Mouse (Mus musculus): ENCODE results near the gene Crisp2.
"Not testable (repeated sequence)": the region's sequence is repeated elsewhere in the genome, so short reads cannot be mapped to it uniquely, and the experiment has no call there.

Crisp2 gene

DNA sequence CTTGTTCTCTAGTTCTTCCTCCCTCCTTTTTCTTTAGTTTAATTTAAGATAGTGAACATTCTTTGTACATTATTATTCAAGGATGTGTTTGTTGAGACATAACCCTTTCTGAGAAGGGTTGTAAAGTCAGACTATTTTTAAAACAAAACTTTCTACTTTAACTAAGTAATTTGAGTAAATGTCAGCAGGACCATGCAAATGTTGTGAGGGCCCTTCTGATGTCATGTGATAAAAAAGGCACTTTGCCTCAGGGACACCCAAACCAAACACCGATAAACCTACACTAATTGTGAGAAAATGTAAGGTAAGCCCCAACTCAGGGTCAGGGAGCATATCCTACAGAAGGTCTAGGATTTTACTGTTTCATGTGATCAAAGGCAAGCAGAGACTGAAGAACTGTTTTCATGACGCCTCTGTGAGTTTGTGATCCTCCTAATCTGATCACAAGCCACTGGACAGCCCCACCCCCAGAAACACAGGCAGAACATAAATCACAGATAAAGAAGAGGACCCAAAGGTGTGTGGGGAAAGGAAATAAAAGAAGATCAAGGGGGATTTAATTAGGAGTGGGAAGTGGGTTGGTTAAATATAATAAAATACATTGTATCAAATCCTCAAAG lies at the start of gene Crisp2:
Gene Crisp2 (minus strand): TSS at position 51 of the 620 bp plus-strand sequence.
- DNase-seq (ENCODE audit: low read depth in 1 of 2, low spot score in 2 of 2): no peak

DNA sequence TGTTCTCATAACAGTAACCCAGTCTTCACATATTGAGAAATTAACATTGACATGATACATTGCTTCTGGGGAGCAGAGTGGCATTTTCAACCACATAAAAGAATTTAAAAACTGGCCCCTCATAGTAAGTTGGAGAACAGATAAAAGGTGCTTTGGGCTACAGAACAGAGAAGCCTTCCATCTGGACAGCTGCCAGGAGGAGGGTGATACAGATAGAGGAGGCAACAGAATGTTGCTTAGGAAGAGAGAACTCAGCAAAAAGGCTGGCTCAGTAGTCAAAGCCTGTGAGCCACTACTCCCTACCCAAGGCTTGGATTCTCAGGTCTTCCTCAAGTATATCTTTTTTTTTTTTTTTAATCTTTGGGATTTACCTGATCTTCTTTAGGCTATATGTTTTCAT lies 48.3 kb upstream of the Crisp2 start:
- no peak for DNase-seq (ENCODE audit: low read depth in 1 of 2, low spot score in 2 of 2)

DNA sequence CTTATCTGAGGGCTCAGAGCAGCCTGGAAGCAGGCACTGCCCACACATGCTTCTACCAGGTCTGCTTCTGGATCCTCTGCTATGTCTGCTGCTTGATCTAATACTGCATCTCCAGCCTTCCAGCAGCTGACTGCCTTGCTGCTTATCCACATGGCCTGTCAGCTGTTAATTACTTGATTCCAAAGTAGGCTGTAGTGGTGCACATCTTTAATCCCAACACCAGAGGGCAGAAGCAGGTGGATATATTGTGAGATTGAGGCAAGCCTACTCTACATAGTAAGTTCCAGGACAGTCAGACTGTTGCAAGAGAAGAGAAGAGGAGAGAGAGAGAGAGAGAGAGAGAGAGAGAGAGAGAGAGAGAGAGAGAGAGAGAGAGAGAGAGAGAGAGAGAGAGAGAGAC lies 30.5 kb upstream of the Crisp2 start:
- no peak for DNase-seq (ENCODE audit: low read depth in 1 of 2, low spot score in 2 of 2)

DNA sequence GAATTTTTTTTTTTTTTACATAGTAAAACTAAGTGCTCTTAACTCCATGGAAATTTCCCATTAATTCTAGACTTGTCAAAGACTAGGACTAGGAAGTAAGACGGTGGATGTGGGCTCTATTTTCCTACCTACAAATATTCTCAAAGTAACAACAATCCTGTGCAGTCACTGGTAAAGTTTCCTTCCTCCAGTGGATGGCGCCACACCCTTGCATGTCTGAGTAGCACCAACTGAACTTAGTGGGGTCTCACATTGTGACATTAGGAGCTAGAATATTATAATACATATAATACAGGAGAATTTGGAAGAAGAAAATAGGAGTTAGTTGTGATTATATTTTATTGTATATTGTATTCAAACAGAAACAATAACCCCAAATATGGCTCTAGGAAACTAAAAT lies 25.1 kb upstream of the Crisp2 start:
- DNase-seq (ENCODE audit: low read depth in 1 of 2, low spot score in 2 of 2): no peak

DNA sequence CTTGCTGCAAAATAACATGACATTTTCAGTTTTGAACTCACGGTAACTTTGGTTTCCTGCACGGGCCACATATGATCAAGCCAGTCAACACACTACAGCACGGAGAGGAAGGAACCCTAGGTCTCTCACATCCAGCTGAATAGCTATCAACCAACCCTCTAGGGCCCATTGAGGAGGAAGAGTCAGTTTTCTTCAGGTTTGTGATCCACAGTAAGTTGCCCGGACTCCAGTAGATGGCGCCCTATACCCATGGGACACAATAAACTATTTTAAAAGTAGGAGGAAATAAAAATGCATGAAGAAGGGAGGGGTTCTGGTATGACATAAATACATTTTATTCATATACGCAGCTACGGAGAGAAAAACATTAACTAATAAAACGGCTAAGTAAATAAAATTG lies 17.7 kb upstream of the Crisp2 start:
- DNase-seq (ENCODE audit: low read depth in 1 of 2, low spot score in 2 of 2): peak in 1 of 2 experiments; percentile 9

DNA sequence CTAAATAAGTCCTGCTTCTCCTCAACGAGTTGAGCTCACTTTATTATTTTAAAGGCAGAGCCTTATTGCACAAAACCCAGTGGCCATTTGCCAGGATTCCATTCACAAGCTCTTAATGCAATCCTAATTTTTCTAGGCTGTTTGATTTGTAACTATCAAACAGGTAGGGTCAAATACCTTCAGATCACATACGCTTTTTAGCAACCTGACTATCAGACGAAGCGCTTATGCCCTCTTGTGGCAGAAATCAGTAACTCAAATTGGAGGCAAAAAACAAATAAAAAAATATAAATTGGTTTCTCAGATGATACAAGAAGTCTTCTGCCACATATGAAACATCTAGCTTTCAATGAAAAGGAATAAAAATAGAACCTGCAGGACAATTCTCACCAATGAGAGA lies 17.0 kb upstream of the Crisp2 start:
- no peak for DNase-seq (ENCODE audit: low read depth in 1 of 2, low spot score in 2 of 2)

DNA sequence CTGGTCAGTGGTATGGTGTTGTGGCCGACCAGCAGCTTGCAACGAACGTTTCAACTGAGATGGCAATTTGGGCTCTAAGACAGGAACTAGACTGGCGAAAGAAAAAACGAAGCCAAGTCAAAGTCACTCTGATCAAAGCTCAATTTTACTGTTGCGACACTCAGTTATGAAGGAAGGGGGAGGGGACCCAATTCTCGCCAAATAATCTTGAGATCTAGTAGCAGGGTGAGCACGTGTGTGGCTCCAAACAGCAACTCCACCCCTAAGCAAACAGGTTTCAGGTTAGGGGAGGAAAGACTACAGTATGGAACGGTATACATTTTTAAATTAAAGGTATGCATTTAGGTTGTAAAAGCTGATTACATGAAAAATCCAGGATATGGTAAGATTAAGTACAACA lies 14.7 kb upstream of the Crisp2 start:
- DNase-seq (ENCODE audit: low read depth in 1 of 2, low spot score in 2 of 2): no peak

DNA sequence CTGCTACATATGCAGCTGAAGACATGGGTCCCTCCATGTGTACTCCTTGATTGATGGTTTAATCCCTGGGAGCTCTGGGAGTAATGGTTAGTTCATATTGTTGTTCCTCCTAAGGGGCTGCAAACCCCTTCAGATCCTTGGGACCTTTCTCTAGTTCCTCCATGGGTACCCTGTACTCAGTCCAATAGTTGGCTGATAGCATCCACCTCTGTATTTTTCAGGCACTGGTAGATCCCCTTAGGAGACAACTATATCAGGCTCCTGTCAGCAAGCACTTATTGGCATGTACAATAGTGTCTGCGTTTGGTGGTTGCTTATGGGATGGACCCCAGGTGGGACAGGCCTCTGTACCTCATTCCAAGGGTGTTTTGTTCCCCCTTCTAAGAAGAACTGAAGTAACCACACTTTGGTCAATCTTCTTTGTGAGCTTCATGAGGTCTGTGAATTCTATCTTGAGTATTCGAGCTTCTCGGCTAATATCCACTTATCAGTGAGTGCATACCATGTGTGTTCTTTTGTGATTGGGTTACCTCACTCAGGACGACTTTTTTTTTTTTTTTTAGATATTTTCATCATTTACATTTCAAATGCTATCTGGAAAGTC lies 10.6 kb upstream of the Crisp2 start:
- no peak for DNase-seq (ENCODE audit: low read depth in 1 of 2, low spot score in 2 of 2)

DNA sequence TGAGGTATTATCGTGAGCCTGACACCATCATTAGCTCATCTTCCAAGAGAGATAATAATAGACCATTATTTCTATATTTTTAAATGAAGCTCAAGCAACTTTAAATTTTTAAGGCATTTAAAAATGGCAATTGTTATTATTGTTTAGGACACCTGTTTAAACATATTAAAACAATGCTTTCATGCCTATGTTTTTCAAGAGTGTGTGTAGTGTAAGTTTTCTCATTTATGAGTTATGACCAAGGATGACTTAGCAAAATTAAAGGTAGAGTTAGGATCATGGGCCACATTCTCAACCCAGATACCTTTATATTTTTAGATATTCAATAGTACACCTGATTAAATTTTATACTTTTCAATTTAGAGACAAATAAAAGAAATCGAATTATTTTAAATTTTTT lies 5.5 kb upstream of the Crisp2 start:
- no peak for DNase-seq (ENCODE audit: low read depth in 1 of 2, low spot score in 2 of 2)

DNA sequence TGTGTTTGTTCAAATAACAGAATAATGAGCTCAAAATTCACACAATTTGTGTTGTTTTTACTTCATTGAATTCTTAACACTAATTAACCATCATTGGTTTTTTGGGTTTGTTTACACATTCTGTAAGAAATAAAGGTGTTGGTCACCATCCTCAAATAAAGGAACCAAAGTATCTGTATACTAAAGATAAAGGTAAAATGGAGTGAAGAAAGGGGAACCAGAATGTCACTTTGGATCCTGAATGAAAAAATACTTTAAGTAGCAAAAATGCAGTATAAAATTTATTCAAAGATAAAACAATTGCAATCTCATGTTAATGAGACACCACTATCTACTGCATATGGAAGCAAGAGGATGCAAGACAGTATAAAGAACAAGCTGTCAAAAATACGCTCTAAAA lies 4.8 kb upstream of the Crisp2 start:
- DNase-seq (ENCODE audit: low read depth in 1 of 2, low spot score in 2 of 2): no peak

DNA sequence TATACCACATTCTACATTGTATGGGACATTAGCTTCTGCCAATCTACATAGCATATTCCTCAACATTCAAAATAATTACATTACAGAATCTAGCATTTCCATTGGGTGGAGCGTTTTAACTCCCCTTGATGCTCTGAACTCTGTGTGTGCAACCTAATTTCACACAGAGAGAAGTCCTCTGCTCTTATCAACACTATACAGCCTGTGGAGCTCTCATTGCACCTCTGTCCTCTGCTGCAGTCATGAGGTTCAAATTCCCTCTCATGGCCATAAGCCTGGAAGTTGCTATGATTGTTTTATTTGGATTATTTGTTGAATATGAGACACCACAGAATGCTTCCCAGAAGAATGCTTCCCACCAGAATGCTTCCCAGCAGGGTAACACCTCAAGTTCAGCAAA lies 4.1 kb upstream of the Crisp2 start, which contains the start of gene Rhag:
Gene Rhag (plus strand): TSS at position 193 of the 400 bp plus-strand sequence.
- DNase-seq (ENCODE audit: low read depth in 1 of 2, low spot score in 2 of 2): no peak

DNA sequence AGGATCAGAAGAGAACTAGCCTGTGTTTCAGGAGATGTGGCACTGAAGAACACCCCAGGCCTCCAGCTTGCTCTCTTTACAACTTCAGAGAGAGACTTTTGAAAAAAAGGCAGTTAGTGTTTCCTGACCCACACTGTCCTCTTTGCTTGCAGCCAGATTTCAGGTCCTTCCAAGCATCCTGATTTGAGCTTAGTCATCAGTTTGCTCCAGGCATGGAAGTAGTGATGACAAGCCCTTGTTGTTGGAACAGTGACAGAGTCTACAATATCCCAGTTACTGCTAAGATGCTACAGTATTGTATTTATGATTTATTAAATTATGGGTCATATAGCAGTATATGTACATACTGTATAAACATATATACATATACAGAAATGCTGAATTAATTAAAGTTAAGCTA lies 1.3 kb upstream of the Crisp2 start:
- no peak for DNase-seq (ENCODE audit: low read depth in 1 of 2, low spot score in 2 of 2)

DNA sequence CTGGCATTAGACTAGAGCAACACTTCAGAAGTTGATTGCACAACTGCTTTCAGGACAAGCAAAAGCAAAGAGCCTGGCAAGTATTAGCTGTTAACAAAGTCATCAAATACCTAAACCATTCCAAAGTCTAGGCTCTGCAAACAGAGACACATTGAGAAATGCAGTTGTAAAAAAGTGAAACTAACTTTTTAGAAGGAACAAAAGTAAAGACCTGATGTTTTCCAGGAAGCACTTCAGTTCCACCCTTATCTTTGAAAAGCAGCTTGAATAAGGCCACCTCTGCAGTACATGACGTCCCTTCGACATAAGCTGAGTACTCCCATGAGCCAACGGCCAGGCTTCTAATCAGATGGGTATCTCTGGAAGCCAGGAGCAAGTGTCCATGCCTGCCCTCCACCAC lies 253 bp downstream of the Crisp2 start:
- no peak for DNase-seq (ENCODE audit: low read depth in 1 of 2, low spot score in 2 of 2)

DNA sequence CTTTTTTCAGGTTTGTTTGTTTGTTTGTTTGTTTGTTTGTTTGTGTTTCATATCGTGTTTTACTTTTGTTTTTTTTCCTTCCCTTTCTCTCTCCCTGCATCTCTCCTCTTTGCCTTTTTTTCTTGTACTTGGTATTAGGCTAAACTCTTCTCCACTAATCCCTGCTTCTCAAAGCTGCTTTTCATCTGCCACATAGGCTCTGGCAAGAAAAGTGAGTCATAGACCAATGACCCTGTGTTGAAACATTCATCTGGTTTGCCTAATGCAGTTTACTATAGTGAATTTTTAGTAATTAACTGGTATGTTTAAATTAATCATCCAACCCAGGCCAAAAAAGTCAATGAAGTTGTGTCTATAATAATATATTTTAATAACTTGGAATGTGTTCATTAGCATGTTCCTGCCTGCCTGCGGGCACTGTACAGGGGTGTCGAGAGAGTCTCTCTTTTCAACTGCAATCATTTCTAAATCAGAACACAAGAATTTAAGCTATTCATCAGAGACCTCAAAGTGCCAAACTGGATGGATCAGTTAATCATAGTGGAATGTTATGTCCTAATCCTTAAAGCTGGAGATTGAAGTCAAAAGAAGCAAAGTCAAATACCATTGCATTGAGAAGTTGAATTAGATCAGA lies 4.0 kb downstream of the Crisp2 start:
- DNase-seq (ENCODE audit: low read depth in 1 of 2, low spot score in 2 of 2): no peak

DNA sequence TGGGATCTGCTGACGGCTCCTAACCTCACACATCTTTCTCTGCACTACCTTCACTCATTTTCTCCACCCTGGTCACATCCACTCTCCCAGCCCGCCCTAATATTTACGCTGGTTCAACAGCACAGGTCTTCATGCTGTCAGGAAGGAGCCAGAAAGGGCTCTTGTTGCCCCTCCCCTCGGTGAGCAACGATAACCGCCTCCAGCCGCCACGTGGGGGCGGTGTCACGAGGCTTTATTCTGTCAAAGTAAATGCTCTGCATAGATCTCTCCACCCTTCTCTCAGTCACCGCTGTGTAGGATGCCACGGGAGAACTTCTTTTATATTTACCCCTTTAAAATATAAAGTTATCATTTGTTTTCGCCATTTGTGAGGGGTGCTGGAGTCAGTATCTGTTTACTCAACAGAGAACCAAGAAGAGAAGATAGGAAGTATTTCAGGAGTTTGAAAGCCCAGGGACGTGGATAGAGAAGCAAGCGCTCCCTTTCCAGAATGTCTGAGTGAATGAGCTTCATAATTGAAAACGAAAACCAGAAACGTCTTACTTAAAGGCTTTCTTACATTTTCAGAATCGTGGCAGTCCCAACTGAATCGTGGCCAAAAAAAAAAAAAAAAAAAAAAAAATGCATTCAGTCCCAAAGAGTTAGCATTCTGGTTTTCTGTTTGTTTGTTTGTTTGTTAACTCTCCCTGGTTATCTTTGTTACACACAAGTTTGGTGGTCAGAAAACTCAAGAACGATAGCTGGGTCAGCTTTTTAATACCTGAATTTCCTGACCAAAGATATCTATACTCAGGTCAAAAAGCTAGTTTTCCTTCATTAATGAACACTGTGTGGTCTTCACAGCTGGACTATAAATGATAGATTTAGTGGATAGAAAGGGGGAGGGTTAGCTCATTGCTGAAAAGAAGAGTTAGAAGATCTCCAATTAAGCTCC lies 12.6 kb downstream of the Crisp2 start:
- no peak for DNase-seq (ENCODE audit: low read depth in 1 of 2, low spot score in 2 of 2)

DNA sequence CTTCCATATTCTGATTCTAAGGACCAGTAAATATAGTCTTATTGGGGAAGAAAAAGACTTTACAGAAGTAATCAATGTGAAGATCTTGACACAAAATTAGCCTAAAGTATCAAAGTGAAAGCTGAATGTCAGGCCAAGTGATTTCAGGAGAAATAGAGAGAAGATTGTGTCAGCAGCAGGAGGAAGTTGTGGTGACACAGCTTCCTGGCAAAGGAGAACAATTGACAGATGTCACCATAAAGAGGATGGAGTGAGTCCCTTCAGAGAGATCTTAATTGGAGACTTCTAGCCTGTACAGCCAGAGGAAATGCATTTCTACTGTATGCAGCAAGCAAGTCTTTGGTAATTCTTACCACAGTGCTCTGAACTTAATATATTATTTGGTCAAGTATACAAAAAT lies 16.9 kb downstream of the Crisp2 start:
- no peak for DNase-seq (ENCODE audit: low read depth in 1 of 2, low spot score in 2 of 2)

DNA sequence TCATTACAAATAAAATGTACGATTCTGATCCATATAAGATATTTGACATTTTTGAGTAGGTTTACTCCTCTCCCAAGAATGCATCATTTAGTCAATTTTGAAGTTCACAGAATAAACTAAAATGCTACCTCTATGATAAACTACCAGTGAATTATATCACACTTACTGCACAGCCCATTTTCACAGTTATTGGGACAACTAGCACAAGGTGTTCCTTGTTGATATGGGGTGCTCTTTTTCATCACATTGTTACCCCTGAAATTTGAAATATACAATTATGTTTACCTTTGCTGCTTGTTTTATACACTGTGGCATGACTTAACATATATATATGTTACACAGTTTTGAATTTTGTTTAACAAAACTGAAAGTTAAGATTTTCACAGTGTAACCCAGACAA lies 39.7 kb downstream of the Crisp2 start:
- DNase-seq (ENCODE audit: low read depth in 1 of 2, low spot score in 2 of 2): no peak

DNA sequence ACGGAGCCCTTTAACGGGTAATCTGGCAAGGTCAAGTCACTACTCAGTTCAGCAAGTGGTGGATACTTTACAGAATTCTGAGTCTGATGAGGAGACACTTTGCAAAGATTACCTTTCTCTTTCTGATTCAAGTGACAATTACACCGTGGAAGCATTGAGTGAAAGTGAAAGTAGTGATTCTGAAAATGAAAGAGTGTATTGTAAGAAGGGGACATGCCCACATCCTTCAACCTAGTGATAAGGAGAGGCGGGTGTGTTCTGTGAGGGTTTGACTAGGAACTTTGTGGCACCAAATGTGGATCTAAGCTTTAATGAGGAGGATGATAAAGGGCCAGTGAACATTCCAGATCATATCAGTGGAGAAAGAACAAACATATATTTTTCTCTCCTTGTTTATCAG lies 43.1 kb downstream of the Crisp2 start:
- DNase-seq (ENCODE audit: low read depth in 1 of 2, low spot score in 2 of 2): no peak

DNA sequence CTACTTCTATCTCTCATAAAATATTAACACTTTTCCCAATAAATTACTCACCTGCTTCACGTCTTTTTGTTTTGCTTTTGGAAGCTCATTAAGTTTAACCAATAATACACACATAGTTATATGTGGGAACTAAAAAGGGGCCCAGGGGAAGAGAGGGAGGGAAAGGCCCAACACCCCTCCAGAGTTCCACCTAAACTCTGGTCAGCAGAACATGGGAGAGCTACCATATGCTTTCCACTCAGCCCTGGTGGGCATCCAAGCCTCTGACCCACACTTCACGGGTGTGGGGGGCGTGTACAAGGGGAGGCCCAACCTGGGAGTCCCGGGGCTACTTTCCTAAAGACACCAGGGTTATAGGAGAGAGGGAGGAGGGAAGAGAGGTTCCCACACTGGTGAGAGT lies 75.1 kb downstream of the Crisp2 start:
- DNase-seq (ENCODE audit: low read depth in 1 of 2, low spot score in 2 of 2): no peak

DNA sequence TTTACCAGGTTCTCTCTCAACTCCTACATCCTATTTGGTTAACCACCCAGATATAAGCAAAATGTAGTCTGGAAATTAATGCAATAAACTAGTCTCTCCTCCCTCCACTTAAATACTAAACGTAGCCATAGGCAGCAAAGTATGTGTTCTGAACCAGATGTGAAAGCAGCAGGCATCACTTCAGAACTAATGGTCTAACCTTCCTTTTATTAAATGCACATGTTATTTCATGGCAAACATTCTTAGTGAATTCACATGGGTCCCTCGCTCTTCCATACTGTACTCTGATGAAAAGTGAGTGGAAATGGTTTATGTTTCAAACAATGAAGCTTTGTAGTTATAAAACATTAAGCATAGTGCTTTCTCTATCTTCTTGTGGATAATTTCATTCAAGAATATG lies 75.5 kb downstream of the Crisp2 start:
- DNase-seq (ENCODE audit: low read depth in 1 of 2, low spot score in 2 of 2): no peak

DNA sequence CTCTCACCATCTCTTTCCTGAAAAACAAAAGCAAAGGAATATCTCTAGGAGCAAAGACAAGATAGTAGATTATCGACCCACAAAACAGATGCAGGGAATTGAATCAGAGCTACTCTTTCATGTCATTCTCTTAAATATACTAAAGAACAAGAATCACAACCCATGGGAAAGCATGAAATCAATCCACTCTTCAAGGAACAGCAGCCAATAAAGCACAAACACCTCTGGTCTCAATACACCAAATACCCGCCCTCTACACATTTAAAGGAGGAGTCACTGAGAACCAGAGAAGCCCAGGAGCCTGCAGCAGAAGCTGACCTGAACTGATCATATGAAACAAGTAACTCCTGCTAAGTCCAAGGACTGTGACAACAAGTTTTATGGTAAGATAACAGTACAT lies 80.0 kb downstream of the Crisp2 start, which contains the start of gene Esp1:
Gene Esp1 (plus strand): TSS at position 301 of the 400 bp plus-strand sequence.
- DNase-seq (ENCODE audit: low read depth in 1 of 2, low spot score in 2 of 2): no peak

DNA sequence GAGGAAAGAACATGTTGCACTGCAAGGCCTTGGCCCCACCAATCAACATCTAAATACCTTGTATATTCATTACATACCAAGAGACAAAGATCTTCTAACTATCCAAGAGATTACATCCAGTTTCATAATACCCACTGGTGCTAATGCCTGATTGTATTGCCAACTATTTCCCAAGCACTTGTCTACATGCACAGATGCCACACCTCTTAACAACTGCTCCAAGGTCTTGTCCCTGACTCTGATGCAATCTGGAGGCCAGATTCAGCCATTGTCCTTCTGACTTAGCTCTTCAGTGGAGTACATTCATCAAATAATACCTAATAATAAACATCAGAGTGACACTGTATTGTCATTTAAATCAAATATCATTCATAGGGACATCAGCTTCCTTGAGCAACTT lies 89.7 kb downstream of the Crisp2 start:
- DNase-seq (ENCODE audit: low read depth in 1 of 2, low spot score in 2 of 2): not testable (repeated sequence)
